Mouse (Mus musculus) layer of hippocampus, adult 11-12 months (tissue): Measurements from ENCODE around the gene Kif6.

Experiments
- DNase-seq: peaks from one replicate; pipeline ENCODE4 v3.0.0; 2022; ENCODE audit warnings: low spot score

Kif6 gene

GRCm38 (mm10) chr17:49902613-49903012 is 287.7 kb downstream of the Kif6 start:
- DNase-seq: no peak

- DNase-seq: no peak
Measured at GRCm38 (mm10) chr17:49923429-49923828, 308.5 kb downstream of the Kif6 start.

GRCm38 (mm10) chr17:49927611-49928010 is 312.7 kb downstream of the Kif6 start:
- no peak for DNase-seq

GRCm38 (mm10) chr17:49933806-49934205 is 318.9 kb downstream of the Kif6 start:
- no peak for DNase-seq

GRCm38 (mm10) chr17:49934586-49934985 is 319.6 kb downstream of the Kif6 start:
- DNase-seq: no peak

GRCm38 (mm10) chr17:49935602-49936205 is 320.8 kb downstream of the Kif6 start:
- peak; percentile 85 for DNase-seq

- DNase-seq: no peak
Measured at GRCm38 (mm10) chr17:49936214-49936613, 321.3 kb downstream of the Kif6 start.

- no peak for DNase-seq
Measured at GRCm38 (mm10) chr17:49939146-49939545, 324.2 kb downstream of the Kif6 start.

- DNase-seq: no peak
Measured at GRCm38 (mm10) chr17:49942674-49943073, 327.7 kb downstream of the Kif6 start.

GRCm38 (mm10) chr17:49951491-49951855 is 336.5 kb downstream of the Kif6 start:
- DNase-seq: peak; percentile 90

- DNase-seq: peak; percentile 22
Measured at GRCm38 (mm10) chr17:49951856-49952607, 337.1 kb downstream of the Kif6 start.

GRCm38 (mm10) chr17:49959021-49959420 is 344.1 kb downstream of the Kif6 start:
- no peak for DNase-seq
